Mouse (Mus musculus): ENCODE results near the gene Ssmem1.

Gene Ssmem1

GRCm38 (mm10) chr6:30525456-30526332, 16.0 kb downstream of the Ssmem1 start:
- no peak for DNase-seq (ENCODE audit: low spot score in 2 of 2)

- no peak for DNase-seq (ENCODE audit: low spot score in 2 of 2)
These were observed 17.2 kb downstream of the Ssmem1 start for GRCm38 (mm10) chr6:30526586-30527515.

GRCm38 (mm10) chr6:30528800-30529199, 19.2 kb downstream of the Ssmem1 start:
- DNase-seq (ENCODE audit: low spot score in 2 of 2) = no peak

GRCm38 (mm10) chr6:30535340-30535739, 25.7 kb downstream of the Ssmem1 start:
- no peak for DNase-seq (ENCODE audit: low spot score in 2 of 2)

GRCm38 (mm10) chr6:30538240-30538639, 28.6 kb downstream of the Ssmem1 start:
- DNase-seq (ENCODE audit: low spot score in 2 of 2) = no peak

GRCm38 (mm10) chr6:30538800-30539199, 29.2 kb downstream of the Ssmem1 start:
- no peak for DNase-seq (ENCODE audit: low spot score in 2 of 2)

GRCm38 (mm10) chr6:30541009-30541799, 31.6 kb downstream of the Ssmem1 start, which contains the start of gene Cpa2:
Gene Cpa2, plus strand, starts transcription at chr6:30541582.
- no peak for DNase-seq (ENCODE audit: low spot score in 2 of 2)

- DNase-seq (ENCODE audit: low spot score in 2 of 2) = no peak
These were observed 32.6 kb downstream of the Ssmem1 start for GRCm38 (mm10) chr6:30542277-30542676.

- no peak for DNase-seq (ENCODE audit: low spot score in 2 of 2)
These were observed 33.4 kb downstream of the Ssmem1 start for GRCm38 (mm10) chr6:30543077-30543476.

- DNase-seq (ENCODE audit: low spot score in 2 of 2) = no peak
These were observed 34.2 kb downstream of the Ssmem1 start for GRCm38 (mm10) chr6:30543851-30544250.

- DNase-seq (ENCODE audit: low spot score in 2 of 2) = no peak
These were observed 36.0 kb downstream of the Ssmem1 start for GRCm38 (mm10) chr6:30545689-30546088.

GRCm38 (mm10) chr6:30546571-30547273, 37.1 kb downstream of the Ssmem1 start:
- no peak for DNase-seq (ENCODE audit: low spot score in 2 of 2)

- no peak for DNase-seq (ENCODE audit: low spot score in 2 of 2)
These were observed 37.6 kb downstream of the Ssmem1 start for GRCm38 (mm10) chr6:30547274-30547645.

- peak in 1 of 2 experiments; percentile 14 for DNase-seq (ENCODE audit: low spot score in 2 of 2)
These were observed 38.1 kb downstream of the Ssmem1 start for GRCm38 (mm10) chr6:30547656-30548306.

- DNase-seq (ENCODE audit: low spot score in 2 of 2) = no peak
These were observed 39.6 kb downstream of the Ssmem1 start for GRCm38 (mm10) chr6:30549231-30549761.

- DNase-seq (ENCODE audit: low spot score in 2 of 2) = no peak
These were observed 41.0 kb downstream of the Ssmem1 start for GRCm38 (mm10) chr6:30550496-30551192.

- DNase-seq (ENCODE audit: low spot score in 2 of 2) = no peak
These were observed 41.5 kb downstream of the Ssmem1 start for GRCm38 (mm10) chr6:30551193-30551515.

GRCm38 (mm10) chr6:30551644-30552580, 42.3 kb downstream of the Ssmem1 start:
- DNase-seq (ENCODE audit: low spot score in 2 of 2) = no peak

GRCm38 (mm10) chr6:30552628-30553027, 43.0 kb downstream of the Ssmem1 start:
- no peak for DNase-seq (ENCODE audit: low spot score in 2 of 2)
